Mouse (Mus musculus) embryonic facial prominence, embryonic 14.5 days (tissue): Measurements from ENCODE around the gene Vamp5. TPM values are rescaled to one million over a fixed set of nuclear protein-coding genes. Genes with fewer than 3 reads are reported as not detected.
A peak's percentile ranks its signal among the peaks of the same experiment; 100 is the strongest.

Source experiments
- ATAC-seq: fragments of 200-750 bp; cut with Nextera tagmentation; 2 replicates; pipeline ENCODE4 v1.8.0; 2017; ENCODE audit warnings: low read depth, moderate number of reproducible peaks, moderate TSS enrichment
- DNase-seq: peaks from one replicate; pipeline ENCODE4 v3.0.0-alpha.2; 2015; ENCODE audit warnings: low spot score
- H3K27ac ChIP-seq: fragments of 300-500 bp; sonication (generic); replicated peaks from 2 replicates; pipeline ENCODE4 v1.5.1; 2014; ENCODE audit warnings: low read depth, mild to moderate bottlenecking, low read length, moderate library complexity
- H3K27me3 ChIP-seq: fragments of 300-500 bp; sonication (generic); replicated peaks from 2 replicates; pipeline ENCODE4 v1.6.1; 2014; ENCODE audit warnings: low read length; ENCODE audit not compliant: control insufficient read depth, insufficient read depth
- H3K36me3 ChIP-seq: fragments of 300-500 bp; sonication (generic); 2 replicates; pipeline ENCODE4 v1.6.1; 2014; ENCODE audit warnings: low read length, mixed read lengths; ENCODE audit not compliant: control insufficient read depth, insufficient read depth
- H3K4me1 ChIP-seq: fragments of 300-500 bp; sonication (generic); 2 replicates; pipeline ENCODE4 v1.6.1; 2014; ENCODE audit warnings: antibody characterized with exemption, low read length; ENCODE audit not compliant: control insufficient read depth, insufficient read depth
- H3K4me2 ChIP-seq: fragments of 300-500 bp; sonication (generic); 2 replicates; pipeline ENCODE4 v1.6.1; 2014; ENCODE audit warnings: low read depth, mild to moderate bottlenecking, low read length, moderate library complexity, mixed read lengths
- H3K4me3 ChIP-seq: fragments of 300-500 bp; sonication (generic); 2 replicates; pipeline ENCODE4 v1.5.1; 2014; ENCODE audit warnings: low read depth, mild to moderate bottlenecking, low read length
- H3K9ac ChIP-seq: fragments of 300-500 bp; sonication (generic); 2 replicates; pipeline ENCODE4 v1.6.1; 2014; ENCODE audit warnings: low read depth, mild to moderate bottlenecking, low read length, moderate library complexity, mixed read lengths
- H3K9me3 ChIP-seq: fragments of 300-500 bp; sonication (generic); 2 replicates; pipeline ENCODE4 v1.6.1; 2016; ENCODE audit warnings: low read length; ENCODE audit not compliant: control insufficient read depth
- WGBS: fragments of 180-500 bp; shearing (Covaris S2); extraction: QIAGEN DNeasy Blood & Tissue Kit; methylation state at CpG from one replicate; pipeline ENCODE4 v1.1.7; 2014; 5-methylcytosine and 5-hydroxymethylcytosine counted together
- polyA plus RNA-seq: library from polyadenylated mRNA; unstranded; fragments of >200 nt; fragmentation: Nextera tagmentation; extraction: Ambion mirVana; gene quantifications from 2 replicates; pipeline ENCODE4 v1.2.1, GENCODE M21; 2014

Gene Vamp5
- polyA plus RNA-seq, 1 experiment from 2014 or later, result 20.3 TPM

GRCm38 (mm10) chr6:72374206-72374605 lies 6.1 kb downstream of the Vamp5 start:
- Histone ChIP-seq H3K4me2 (no peak overlapping the region), H3K27me3 (no peaks in the 10 kb centered on the region), H3K4me3 (no peak overlapping the region), H3K27ac (no peak overlapping the region), H3K36me3 (no peaks in the 10 kb centered on the region), H3K4me1 (peaks cover 6% of the 10 kb centered on the region; the same call in 1 of the 2 replicates), H3K9me3 (no peaks in the 10 kb centered on the region), H3K9ac (no peak overlapping the region)
- DNase-seq (no peak), ATAC-seq (no peak)
- WGBS, result 57% methylated on average over 7 of the region's 7 CpGs

GRCm38 (mm10) chr6:72373184-72373583 lies 7.1 kb downstream of the Vamp5 start:
- Histone ChIP-seq H3K27me3 (no peaks in the 10 kb centered on the region), H3K9me3 (no peaks in the 10 kb centered on the region), H3K36me3 (no peaks in the 10 kb centered on the region), H3K27ac (no peak overlapping the region), H3K9ac (no peak overlapping the region), H3K4me3 (no peak overlapping the region), H3K4me1 (peaks cover 6% of the 10 kb centered on the region; the same call in 1 of the 2 replicates), H3K4me2 (no peak overlapping the region)
- WGBS, result 82% methylated on average over 4 of the region's 4 CpGs
- no peak for ATAC-seq
- no peak for DNase-seq

GRCm38 (mm10) chr6:72371571-72371970 lies 8.7 kb downstream of the Vamp5 start:
- H3K9ac ChIP-seq, result 0 out of 2 replicates have a peak overlapping the region, but pooled peaks have one; percentile 11
- whole genome bisulfite sequencing, result 0% methylated on average over 1 of the region's 1 CpGs
- no peaks in the 10 kb centered on the region for H3K9me3 ChIP-seq
- peak overlapping the region; percentile 19; the same call in 1 of the 2 replicates for H3K27ac ChIP-seq
- no peak overlapping the region for H3K4me2 ChIP-seq
- H3K36me3 ChIP-seq, result no peaks in the 10 kb centered on the region
- H3K27me3 ChIP-seq, result no peaks in the 10 kb centered on the region
- DNase-seq, result no peak
- no peak overlapping the region for H3K4me3 ChIP-seq
- peak; percentile 35; the same call in 1 of the 2 replicates for ATAC-seq
- peaks cover 6% of the 10 kb centered on the region; the same call in 1 of the 2 replicates for H3K4me1 ChIP-seq

- H3K27me3 ChIP-seq, result no peaks in the 10 kb centered on the region
- H3K4me1 ChIP-seq, result peaks cover 6% of the 10 kb centered on the region; the same call in 1 of the 2 replicates
- 25% methylated on average over 5 of the region's 5 CpGs for WGBS
- H3K4me3 ChIP-seq, result no peak overlapping the region
- peak; percentile 91 for ATAC-seq
- DNase-seq, result peak; percentile 77
- H3K27ac ChIP-seq, result peak overlapping the region; percentile 44; the same call in 1 of the 2 replicates
- no peaks in the 10 kb centered on the region for H3K36me3 ChIP-seq
- 0 out of 2 replicates have a peak overlapping the region, but pooled peaks have one; percentile 11 for H3K9ac ChIP-seq
- H3K9me3 ChIP-seq, result no peaks in the 10 kb centered on the region
- H3K4me2 ChIP-seq, result no peak overlapping the region
Measured at GRCm38 (mm10) chr6:72371147-72371546, 9.1 kb downstream of the Vamp5 start.

- no peaks in the 10 kb centered on the region for H3K27me3 ChIP-seq
- WGBS, result 83% methylated on average over 12 of the region's 12 CpGs
- ATAC-seq (no peak), DNase-seq (no peak)
- no peak overlapping the region for H3K4me3 ChIP-seq
- H3K27ac ChIP-seq, result no peak overlapping the region
- H3K4me2 ChIP-seq, result no peak overlapping the region
- H3K36me3 ChIP-seq, result no peaks in the 10 kb centered on the region
- H3K4me1 ChIP-seq, result peaks cover 6% of the 10 kb centered on the region; the same call in 1 of the 2 replicates
- H3K9me3 ChIP-seq, result no peaks in the 10 kb centered on the region
- H3K9ac ChIP-seq, result no peak overlapping the region
Measured at GRCm38 (mm10) chr6:72370091-72370490, 10.2 kb downstream of the Vamp5 start.

- DNase-seq (no peak), ATAC-seq (no peak)
- H3K4me2 ChIP-seq, result no peak overlapping the region
- H3K27me3 ChIP-seq, result no peaks in the 10 kb centered on the region
- no peak overlapping the region for H3K4me3 ChIP-seq
- no peak overlapping the region for H3K9ac ChIP-seq
- peaks cover 6% of the 10 kb centered on the region; the same call in 1 of the 2 replicates for H3K4me1 ChIP-seq
- WGBS, result 85% methylated on average over 4 of the region's 4 CpGs
- no peak overlapping the region for H3K27ac ChIP-seq
- H3K36me3 ChIP-seq, result no peaks in the 10 kb centered on the region
- no peaks in the 10 kb centered on the region for H3K9me3 ChIP-seq
Measured at GRCm38 (mm10) chr6:72369557-72369956, 10.7 kb downstream of the Vamp5 start.

GRCm38 (mm10) chr6:72367460-72367974 lies 12.8 kb downstream of the Vamp5 start:
- no peak overlapping the region for H3K4me2 ChIP-seq
- H3K9ac ChIP-seq, result no peak overlapping the region
- no peak for DNase-seq
- H3K4me1 ChIP-seq, result peaks cover 6% of the 10 kb centered on the region; the same call in 1 of the 2 replicates
- H3K27me3 ChIP-seq, result no peaks in the 10 kb centered on the region
- no peaks in the 10 kb centered on the region for H3K9me3 ChIP-seq
- ATAC-seq, result no peak
- no peak overlapping the region for H3K4me3 ChIP-seq
- H3K27ac ChIP-seq, result no peak overlapping the region
- H3K36me3 ChIP-seq, result no peaks in the 10 kb centered on the region
- 81% methylated on average over 4 of the region's 4 CpGs for WGBS

- Histone ChIP-seq H3K4me1 (peaks cover 6% of the 10 kb centered on the region; the same call in 1 of the 2 replicates), H3K27ac (no peak within 1 kb of the TSS), H3K4me2 (no peak within 1 kb of the TSS), H3K9ac (no peak within 1 kb of the TSS), H3K4me3 (no peak within 1 kb of the TSS), H3K36me3 (no peaks in the 10 kb centered on the region), H3K27me3 (no peaks in the 10 kb centered on the region), H3K9me3 (no peaks in the 10 kb centered on the region)
- ATAC-seq (no peak), DNase-seq (no peak)
- WGBS, result 69% methylated on average over 4 of the region's 4 CpGs
Measured at GRCm38 (mm10) chr6:72366844-72367443, 13.3 kb downstream of the Vamp5 start, which contains the start of gene Rnf181. Gene Rnf181 (minus strand): TSS chr6:72366956.
